Mouse (Mus musculus) myocyte (in vitro differentiated cells): ENCODE results near the gene Abraxas1.

Experiments used
- CEBPB ChIP-seq: IDR thresholded peaks from 2 replicates; pipeline ENCODE4 v1.6.1; 2011; ENCODE audit warnings: mild to moderate bottlenecking, moderate library complexity; ENCODE audit not compliant: poor library complexity, insufficient read depth, severe bottlenecking
- E2F4 ChIP-seq: IDR thresholded peaks from one replicate; pipeline ENCODE4 v1.6.1; 2011; ENCODE audit warnings: mild to moderate bottlenecking, control low read depth, moderate library complexity; ENCODE audit not compliant: insufficient read depth
- MAX ChIP-seq: IDR thresholded peaks from one replicate; pipeline ENCODE4 v1.6.1; 2011; ENCODE audit warnings: low read depth, mild to moderate bottlenecking, control low read depth
- MYOD1 ChIP-seq, 3 experiments: IDR thresholded peaks; one replicate each; pipeline ENCODE4 v1.6.1; 2011; ENCODE audit warnings: control low read depth in 2 of 3, low read depth in 2 of 3, mild to moderate bottlenecking in 2 of 3, moderate library complexity in 1 of 3; ENCODE audit not compliant: insufficient read length in 2 of 3, control insufficient read depth in 1 of 3
- MYOG ChIP-seq, 3 experiments: IDR thresholded peaks; one replicate each; pipeline ENCODE4 v1.6.1; 2011; ENCODE audit warnings: control low read depth in 2 of 3, low read depth in 2 of 3, mild to moderate bottlenecking in 2 of 3; ENCODE audit not compliant: insufficient read length in 2 of 3, control insufficient read depth in 1 of 3, insufficient read depth in 1 of 3
- POLR2A ChIP-seq: IDR thresholded peaks from one replicate; pipeline ENCODE4 v1.6.1; 2011; ENCODE audit warnings: low read depth, mild to moderate bottlenecking, control low read depth, moderate library complexity; ENCODE audit not compliant: insufficient read length
- POLR2AphosphoS2 ChIP-seq: IDR thresholded peaks from one replicate; pipeline ENCODE4 v1.6.1; 2011; ENCODE audit warnings: low read depth, control low read depth; ENCODE audit not compliant: insufficient read length
- SRF ChIP-seq: IDR thresholded peaks from one replicate; pipeline ENCODE4 v1.6.1; 2011; ENCODE audit warnings: low read depth; ENCODE audit not compliant: control insufficient read depth, insufficient read length
- TCF12 ChIP-seq: IDR thresholded peaks from one replicate; pipeline ENCODE4 v1.6.1; 2011; ENCODE audit warnings: mild to moderate bottlenecking, control low read depth; ENCODE audit not compliant: poor library complexity, insufficient read depth, severe bottlenecking
- TCF3 ChIP-seq: IDR thresholded peaks from one replicate; pipeline ENCODE4 v1.6.1; 2011; ENCODE audit warnings: low read depth, control low read depth; ENCODE audit not compliant: insufficient read length
- USF1 ChIP-seq: IDR thresholded peaks from one replicate; pipeline ENCODE4 v1.6.1; 2011; ENCODE audit warnings: low read depth, mild to moderate bottlenecking, control low read depth, moderate library complexity

DNA sequence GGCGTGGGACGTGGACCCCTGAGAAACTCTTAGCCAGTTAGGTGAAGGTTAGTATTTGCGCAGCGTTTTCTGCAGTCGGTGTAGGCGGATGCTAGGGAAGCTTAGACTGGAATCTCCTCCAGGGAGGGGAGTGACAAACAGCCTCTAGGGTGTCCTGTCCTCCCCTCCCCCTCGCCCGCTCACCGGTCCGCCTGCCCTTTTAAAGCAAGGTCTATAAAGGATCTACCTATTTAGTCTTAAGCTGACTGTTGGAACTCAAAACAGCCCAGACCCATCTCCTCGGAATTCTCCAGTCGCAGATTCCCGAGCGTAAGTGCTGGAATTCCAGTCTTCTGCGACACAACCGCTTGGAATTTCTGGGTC is 24.7 kb upstream of the Abraxas1 start, which contains the start of gene Gpat3:
- TF ChIP-seq POLR2A (no peak), MYOD1 (IDR thresholded peaks at IDR 0.05; ENCODE audit: control insufficient read depth in 1 of 3, insufficient read length in 2 of 3, low read depth in 2 of 3) (no peak), USF1 (no peak), MAX (no peak), TCF12 (no peak), CEBPB (no peak), E2F4 (no peak), SRF (no peak), MYOG (IDR thresholded peaks at IDR 0.05; ENCODE audit: control insufficient read depth in 1 of 3, insufficient read depth in 1 of 3, insufficient read length in 2 of 3, low read depth in 2 of 3) (no peak), TCF3 (no peak), POLR2AphosphoS2 (no peak)
